Mouse (Mus musculus): ENCODE results near the gene Bpifb6. TPM values are rescaled to one million over a fixed set of nuclear protein-coding genes. Genes with fewer than 3 reads are reported as not detected.

Gene Bpifb6
- polyA plus RNA-seq, 1 experiment, result not detected

GRCm38 (mm10) chr2:153937843-153938242 is 37.7 kb downstream of the Bpifb6 start, which contains the start of gene Bpifb4:
Bpifb4 (plus strand) TSS chr2:153938212.
- H3ac ChIP-seq (ENCODE audit: control insufficient read depth, insufficient read length), result no peak within 1 kb of the TSS
- H3K27me3 ChIP-seq (ENCODE audit: control insufficient read depth, insufficient read depth, insufficient read length), result no peaks in the 10 kb centered on the region
- TF ChIP-seq TCF12 (IDR thresholded peaks at IDR 0.05; ENCODE audit: insufficient read depth, poor library complexity, severe bottlenecking) (no peak), USF1 (IDR thresholded peaks at IDR 0.05; ENCODE audit: low read depth) (peak; percentile 39)

DNA sequence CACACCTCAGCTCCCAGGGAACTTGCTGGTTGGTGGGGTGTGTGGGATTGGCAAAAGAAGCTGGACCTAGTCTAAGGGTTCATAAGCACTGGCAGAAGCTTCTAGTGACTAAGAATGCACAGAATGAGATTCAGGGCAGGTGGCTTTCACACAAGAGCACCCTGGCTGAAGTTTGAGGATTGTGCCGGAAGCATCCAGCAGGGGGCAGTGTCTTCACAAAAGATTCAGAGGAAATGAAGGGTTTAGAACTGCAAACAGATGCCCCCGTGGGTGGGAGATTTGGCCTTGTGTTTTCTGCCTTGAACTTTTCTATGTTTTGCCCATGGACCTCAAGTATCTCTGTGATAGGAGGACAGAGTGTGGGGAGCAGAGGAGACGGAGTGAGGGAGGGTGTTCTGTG is 43.3 kb downstream of the Bpifb6 start:
- no peaks in the 10 kb centered on the region for H3K36me3 ChIP-seq (ENCODE audit: control insufficient read depth, insufficient read depth)
- H3K4me3 ChIP-seq, result no peak overlapping the region
- H3ac ChIP-seq (ENCODE audit: control insufficient read depth, insufficient read length), result no peak overlapping the region
- TF ChIP-seq E2F4 (IDR thresholded peaks at IDR 0.05; ENCODE audit: insufficient read depth), result no peak
- no peak for TF ChIP-seq TCF12 (IDR thresholded peaks at IDR 0.05; ENCODE audit: insufficient read depth, poor library complexity, severe bottlenecking)
- TF ChIP-seq CEBPB (IDR thresholded peaks at IDR 0.05; ENCODE audit: insufficient read depth, poor library complexity, severe bottlenecking), result no peak
- no peak for TF ChIP-seq POLR2A (IDR thresholded peaks at IDR 0.05; ENCODE audit: insufficient read length, low read depth)
- TF ChIP-seq POLR2AphosphoS2 (IDR thresholded peaks at IDR 0.05; ENCODE audit: insufficient read length, low read depth), result no peak
- TF ChIP-seq MAX (IDR thresholded peaks at IDR 0.05; ENCODE audit: low read depth), result no peak
- no peak for TF ChIP-seq SRF (IDR thresholded peaks at IDR 0.05; ENCODE audit: control insufficient read depth, insufficient read length, low read depth)
- no peak for TF ChIP-seq USF1 (IDR thresholded peaks at IDR 0.05; ENCODE audit: low read depth)
- no peak overlapping the region for H3K4me2 ChIP-seq (ENCODE audit: low read depth)
- no peaks in the 10 kb centered on the region for H3K27me3 ChIP-seq (ENCODE audit: control insufficient read depth, insufficient read depth, insufficient read length)
- no peaks in the 10 kb centered on the region for H3K79me2 ChIP-seq (ENCODE audit: control insufficient read depth, insufficient read depth)

More at GRCm38 (mm10) chr2:153937843-153938242, 37.7 kb downstream of the Bpifb6 start, which contains the start of gene Bpifb4:
- H3K79me2 ChIP-seq (ENCODE audit: control insufficient read depth, insufficient read depth), result no peaks in the 10 kb centered on the region
- H3K36me3 ChIP-seq (ENCODE audit: control insufficient read depth, insufficient read depth), result no peaks in the 10 kb centered on the region
- no peak within 1 kb of the TSS for H3K4me2 ChIP-seq (ENCODE audit: low read depth)
- H3K4me3 ChIP-seq, result no peak within 1 kb of the TSS

DNA sequence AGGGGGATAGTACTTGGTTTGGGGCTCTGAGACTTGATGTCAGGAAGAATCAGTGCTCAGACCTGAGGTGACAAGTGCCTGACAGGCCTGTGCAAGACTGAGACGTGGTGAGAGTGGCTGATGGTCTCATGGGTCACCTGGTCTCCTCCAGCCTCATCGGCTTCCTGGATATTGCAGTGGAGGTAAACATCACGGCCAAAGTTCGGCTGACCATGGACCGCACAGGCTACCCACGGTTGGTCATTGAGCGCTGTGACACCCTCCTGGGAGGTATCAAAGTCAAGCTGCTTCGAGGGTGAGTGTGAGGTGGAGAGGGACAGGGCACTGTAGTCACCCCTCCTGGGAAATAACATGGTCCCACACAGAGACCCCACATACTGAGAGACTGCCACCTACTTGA is 44.4 kb downstream of the Bpifb6 start:
- Histone ChIP-seq H3ac (ENCODE audit: control insufficient read depth, insufficient read length) (no peak overlapping the region), H3K79me2 (ENCODE audit: control insufficient read depth, insufficient read depth) (no peaks in the 10 kb centered on the region), H3K36me3 (ENCODE audit: control insufficient read depth, insufficient read depth) (no peaks in the 10 kb centered on the region), H3K27me3 (ENCODE audit: control insufficient read depth, insufficient read depth, insufficient read length) (no peaks in the 10 kb centered on the region), H3K4me3 (no peak overlapping the region), H3K4me2 (ENCODE audit: low read depth) (no peak overlapping the region)
- TF ChIP-seq POLR2AphosphoS2 (IDR thresholded peaks at IDR 0.05; ENCODE audit: insufficient read length, low read depth) (no peak), MYOG (IDR thresholded peaks at IDR 0.05; ENCODE audit: control insufficient read depth in 1 of 3, insufficient read depth in 1 of 3, insufficient read length in 2 of 3, low read depth in 2 of 3) (no peak)

GRCm38 (mm10) chr2:153952897-153953296 is 52.7 kb downstream of the Bpifb6 start:
- no peak overlapping the region for H3K4me3 ChIP-seq
- no peak overlapping the region for H3ac ChIP-seq (ENCODE audit: control insufficient read depth, insufficient read length)
- no peaks in the 10 kb centered on the region for H3K36me3 ChIP-seq (ENCODE audit: control insufficient read depth, insufficient read depth)
- no peaks in the 10 kb centered on the region for H3K27me3 ChIP-seq (ENCODE audit: control insufficient read depth, insufficient read depth, insufficient read length)
- no peaks in the 10 kb centered on the region for H3K79me2 ChIP-seq (ENCODE audit: control insufficient read depth, insufficient read depth)
- no peak for TF ChIP-seq USF1 (IDR thresholded peaks at IDR 0.05; ENCODE audit: low read depth)
- no peak for TF ChIP-seq TCF12 (IDR thresholded peaks at IDR 0.05; ENCODE audit: insufficient read depth, poor library complexity, severe bottlenecking)
- no peak for TF ChIP-seq MYOG (IDR thresholded peaks at IDR 0.05; ENCODE audit: control insufficient read depth in 1 of 3, insufficient read depth in 1 of 3, insufficient read length in 2 of 3, low read depth in 2 of 3)
- no peak for TF ChIP-seq TCF3 (IDR thresholded peaks at IDR 0.05; ENCODE audit: insufficient read length, low read depth)
- H3K4me2 ChIP-seq (ENCODE audit: low read depth), result no peak overlapping the region

DNA sequence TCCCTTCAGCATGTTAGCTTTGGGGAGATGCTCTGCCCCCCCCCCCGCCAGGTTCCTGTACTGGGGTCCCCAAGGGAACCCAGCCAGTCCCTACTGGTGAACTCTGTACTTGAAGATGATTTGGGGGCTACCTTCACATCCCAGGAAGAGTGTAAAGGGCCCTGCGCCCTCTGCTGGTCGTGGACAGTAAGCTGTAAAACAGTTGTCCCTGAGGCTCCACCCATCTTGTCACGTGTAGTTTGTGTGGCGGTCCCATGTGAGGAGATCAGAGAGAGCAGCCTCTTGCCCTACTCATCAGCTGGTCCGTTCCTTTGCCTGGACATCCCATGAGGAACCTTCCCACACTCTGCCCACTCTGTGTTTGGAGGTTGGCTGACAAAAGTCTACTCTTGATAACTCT is 53.6 kb downstream of the Bpifb6 start:
- Histone ChIP-seq H3ac (ENCODE audit: control insufficient read depth, insufficient read length) (no peak overlapping the region), H3K36me3 (ENCODE audit: control insufficient read depth, insufficient read depth) (no peaks in the 10 kb centered on the region), H3K27me3 (ENCODE audit: control insufficient read depth, insufficient read depth, insufficient read length) (no peaks in the 10 kb centered on the region), H3K4me3 (no peak overlapping the region), H3K79me2 (ENCODE audit: control insufficient read depth, insufficient read depth) (no peaks in the 10 kb centered on the region), H3K4me2 (ENCODE audit: low read depth) (no peak overlapping the region)
- TF ChIP-seq E2F4 (IDR thresholded peaks at IDR 0.05; ENCODE audit: insufficient read depth) (no peak), USF1 (IDR thresholded peaks at IDR 0.05; ENCODE audit: low read depth) (no peak), MAX (IDR thresholded peaks at IDR 0.05; ENCODE audit: low read depth) (no peak), TCF12 (IDR thresholded peaks at IDR 0.05; ENCODE audit: insufficient read depth, poor library complexity, severe bottlenecking) (no peak), SRF (IDR thresholded peaks at IDR 0.05; ENCODE audit: control insufficient read depth, insufficient read length, low read depth) (no peak)

Other genes starting within 250 kb of the Bpifb6 start
- gene Dnmt3c, start 203.7 kb upstream of the Bpifb6 start, polyA plus RNA-seq (2012; fragmentation: generic; extraction: Trizol), result not detected
- gene Mapre1, start 159.1 kb upstream of the Bpifb6 start, polyA plus RNA-seq (2012; fragmentation: generic; extraction: Trizol), result 60.5 TPM
- gene Efcab8, start 120.5 kb upstream of the Bpifb6 start, polyA plus RNA-seq (2012; fragmentation: generic; extraction: Trizol), result 0.04 TPM
- not detected for gene Sun5, start 29.3 kb upstream of the Bpifb6 start, polyA plus RNA-seq (2012; fragmentation: generic; extraction: Trizol)
- not detected for gene Bpifb2, start 25.3 kb upstream of the Bpifb6 start, polyA plus RNA-seq (2012; fragmentation: generic; extraction: Trizol)
- gene Bpifb3, start 17.8 kb downstream of the Bpifb6 start, polyA plus RNA-seq (2012; fragmentation: generic; extraction: Trizol), result not detected
- not detected for gene Bpifb4, start 37.8 kb downstream of the Bpifb6 start, polyA plus RNA-seq (2012; fragmentation: generic; extraction: Trizol)
- not detected for gene Bpifa6, start 74.6 kb downstream of the Bpifb6 start, polyA plus RNA-seq (2012; fragmentation: generic; extraction: Trizol)
- gene Bpifa2, start 107.9 kb downstream of the Bpifb6 start, polyA plus RNA-seq (2012; fragmentation: generic; extraction: Trizol), result not detected
- not detected for gene Bpifa3, start 229.9 kb downstream of the Bpifb6 start, polyA plus RNA-seq (2012; fragmentation: generic; extraction: Trizol)
- gene Bpifa1, start 242.5 kb downstream of the Bpifb6 start, polyA plus RNA-seq (2012; fragmentation: generic; extraction: Trizol), result not detected